8 mouse cellular contexts compared by ENCODE assay signal in the genomic region with DNA sequence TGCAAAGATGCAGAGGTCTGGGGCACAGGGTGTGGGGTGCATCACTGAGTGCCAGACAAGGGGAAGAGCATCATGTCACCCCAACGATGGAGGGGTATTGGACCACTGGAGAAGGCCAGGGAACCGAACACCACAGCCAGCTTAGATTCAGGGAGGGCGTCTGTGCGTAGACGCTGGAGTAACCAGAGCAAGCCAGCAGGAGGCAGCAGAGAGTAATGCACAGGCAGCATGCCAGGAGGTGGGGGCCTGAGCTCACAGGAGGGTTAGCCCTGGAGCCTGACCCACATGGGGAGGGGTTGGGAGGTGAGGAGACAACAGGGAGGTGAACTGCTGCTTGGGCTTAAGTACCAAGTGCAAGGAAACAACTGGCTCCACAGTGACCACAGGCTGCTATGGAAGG. TPM values are rescaled to one million over a fixed set of nuclear protein-coding genes. Genes with fewer than 3 reads are reported as not detected.
A peak's percentile ranks its signal among the peaks of the same experiment; 100 is the strongest.
DNase-seq lines count a peak whose midpoint lies in the region; ATAC-seq and TF ChIP-seq lines count a peak whose summit lies in the region.

No protein-coding gene starts in this region.

- 24% methylated on average over 5 of the region's 5 CpGs for WGBS in intestine, embryonic 15.5 days
- WGBS in limb, embryonic 14.5 days = 27% methylated on average over 5 of the region's 5 CpGs
- 12% methylated on average over 5 of the region's 5 CpGs for WGBS in midbrain, embryonic 16.5 days

- no peaks in the 10 kb centered on the region for H3K27me3 ChIP-seq in intestine, embryonic 15.5 days (replicated peaks)
- H3K27me3 ChIP-seq in limb, embryonic 14.5 days (ENCODE audit: control insufficient read depth, insufficient read depth, low read length) = no peaks in the 10 kb centered on the region
- no peaks in the 10 kb centered on the region for H3K27me3 ChIP-seq in midbrain, embryonic 16.5 days (ENCODE audit: control insufficient read depth, insufficient read depth, low read depth, low read length)

- peak; percentile 96 for DNase-seq in heart, adult 11 months
- DNase-seq in heart, postnatal 25 days (ENCODE audit: low spot score) = no peak
- DNase-seq in gastrocnemius, postnatal 25 days = peak; percentile 55
- DNase-seq in limb, embryonic 14.5 days (ENCODE audit: low spot score) = peak; percentile 53
- DNase-seq in spleen, postnatal 14 days (ENCODE audit: low spot score in 2 of 2) = peak; percentile 82 to 91

- peak; percentile 68 for ATAC-seq in intestine, embryonic 15.5 days
- ATAC-seq in limb, embryonic 14.5 days (ENCODE audit: low FRiP score, low read depth) = peak; percentile 61; the same call in 1 of the 2 replicates
- peak; percentile 55 for ATAC-seq in midbrain, embryonic 16.5 days

- no peaks in the 10 kb centered on the region for H3K9me3 ChIP-seq in intestine, embryonic 15.5 days
- H3K9me3 ChIP-seq in limb, embryonic 14.5 days (ENCODE audit: control insufficient read depth, low read length) = no peaks in the 10 kb centered on the region
- H3K9me3 ChIP-seq in midbrain, embryonic 16.5 days (replicated peaks; ENCODE audit: control insufficient read depth, low read length, poor library complexity, severe bottlenecking) = no peaks in the 10 kb centered on the region

- peaks cover 3% of the 10 kb centered on the region; the same call in 1 of the 2 replicates for H3K36me3 ChIP-seq in intestine, embryonic 15.5 days
- no peaks in the 10 kb centered on the region for H3K36me3 ChIP-seq in limb, embryonic 14.5 days (ENCODE audit: control insufficient read depth, insufficient read depth, low read length)
- no peaks in the 10 kb centered on the region for H3K36me3 ChIP-seq in midbrain, embryonic 16.5 days (ENCODE audit: control insufficient read depth, insufficient read depth, low read length)

- no peak overlapping the region for H3K9ac ChIP-seq in intestine, embryonic 15.5 days
- no peak overlapping the region for H3K9ac ChIP-seq in limb, embryonic 14.5 days (ENCODE audit: low read depth, low read length, severe bottlenecking)
- H3K9ac ChIP-seq in midbrain, embryonic 16.5 days (ENCODE audit: low read depth, low read length) = 0 out of 2 replicates have a peak overlapping the region, but pooled peaks have one; percentile 17

- no peak overlapping the region for H3K27ac ChIP-seq in cortical plate, adult 2 months (ENCODE audit: insufficient read depth, low read length)
- H3K27ac ChIP-seq in intestine, embryonic 15.5 days = no peak overlapping the region; the same call in 1 of the 2 replicates
- no peak overlapping the region for H3K27ac ChIP-seq in limb, embryonic 14.5 days (replicated peaks; ENCODE audit: low read depth, low read length)
- peak overlapping the region; percentile 55; the same call in 1 of the 2 replicates for H3K27ac ChIP-seq in midbrain, embryonic 16.5 days (ENCODE audit: low read length)

- peak; percentile 88 for TF ChIP-seq CTCF in cortical plate, adult 2 months (IDR thresholded peaks at IDR 0.05; ENCODE audit: extremely low read depth, insufficient read depth, low read length)

- TF ChIP-seq POLR2A in cortical plate, adult 2 months (IDR thresholded peaks at IDR 0.05; ENCODE audit: extremely low read depth, insufficient read depth, low read length) = no peak
- TF ChIP-seq POLR2A in limb, embryonic 14.5 days (IDR thresholded peaks at IDR 0.05; ENCODE audit: borderline replicate concordance, extremely low read depth, insufficient read depth, insufficient read length) = no peak

- no peak overlapping the region for H3K4me2 ChIP-seq in intestine, embryonic 15.5 days (replicated peaks)
- no peak overlapping the region for H3K4me2 ChIP-seq in limb, embryonic 14.5 days (replicated peaks; ENCODE audit: low read depth, low read length, severe bottlenecking)
- no peak overlapping the region for H3K4me2 ChIP-seq in midbrain, embryonic 16.5 days (ENCODE audit: low read length)

- no peaks in the 10 kb centered on the region for H3K4me1 ChIP-seq in cortical plate, adult 2 months (ENCODE audit: control insufficient read depth, insufficient read depth, low read length)
- 0 out of 2 replicates have a peak, but pooled peaks cover 6% of the 10 kb centered on the region for H3K4me1 ChIP-seq in intestine, embryonic 15.5 days (replicated peaks)
- peaks cover 4% of the 10 kb centered on the region for H3K4me1 ChIP-seq in limb, embryonic 14.5 days (ENCODE audit: control insufficient read depth, insufficient read depth, low read length)
- H3K4me1 ChIP-seq in midbrain, embryonic 16.5 days (ENCODE audit: control insufficient read depth, insufficient read depth, low read length) = peaks cover 3% of the 10 kb centered on the region; the same call in 1 of the 2 replicates

- intact Hi-C loops in heart, postnatal 25 days (cut with DNase I) = loop anchor here (2.0 kb wide), 2 partner anchors 21 to 71 kb away; partner anchors contain the start of gene Ccdc88c

- H3K4me3 ChIP-seq in cortical plate, adult 2 months (ENCODE audit: insufficient read depth, low read length) = no peak overlapping the region
- no peak overlapping the region for H3K4me3 ChIP-seq in intestine, embryonic 15.5 days (replicated peaks)
- no peak overlapping the region for H3K4me3 ChIP-seq in limb, embryonic 14.5 days (replicated peaks; ENCODE audit: low read length)
- no peak overlapping the region for H3K4me3 ChIP-seq in midbrain, embryonic 16.5 days (ENCODE audit: low read depth, low read length)

RNA-seq across cellular contexts. Expression of gene Gpr68, which starts 50.0 kb away (rescaled TPM):
- total RNA-seq in heart, postnatal 25 days (2021) = under 1 TPM; 0.23 to 0.92 TPM
- polyA plus RNA-seq in cortical plate, adult 2 months (2012; rRNA removed) = 11.0 and 11.6 TPM in 2 replicates
- under 1 TPM in 1 of 2 experiments, not detected in 1; 0.21 TPM for total RNA-seq in gastrocnemius, postnatal 25 days (2021)
- polyA plus RNA-seq in intestine, embryonic 15.5 days (2015; fragmentation: Nextera tagmentation; extraction: Ambion mirVana) = 0.61 and 0.62 TPM in 2 replicates
- 0.79 and 1.0 TPM in 2 replicates for polyA plus RNA-seq in limb, embryonic 14.5 days (2012; rRNA removed)
- 0.19 and 0.40 TPM in 2 replicates for polyA plus RNA-seq in limb, embryonic 14.5 days (2014; fragmentation: Nextera tagmentation; extraction: Ambion mirVana)
- 6.2 and 6.3 TPM in 2 replicates for polyA plus RNA-seq in midbrain, embryonic 16.5 days (2015; fragmentation: Nextera tagmentation; extraction: Ambion mirVana)
